Mouse (Mus musculus) MEL (cell line): ENCODE measurements around the gene Eef1a1. TPM values are rescaled to one million over a fixed set of nuclear protein-coding genes. Genes with fewer than 3 reads are reported as not detected.

Experiments
- DNase-seq: peaks from one replicate; pipeline ENCODE4 v3.0.0; 2011; ENCODE audit warnings: low read depth, low spot score
- H3K27ac ChIP-seq: 2 replicates; pipeline ENCODE4 v1.5.1; 2012; ENCODE audit warnings: low read depth, mild to moderate bottlenecking, control low read depth, low read length, moderate library complexity; ENCODE audit not compliant: control insufficient read depth
- H3K27me3 ChIP-seq, 2 experiments: fragments of 150-350 bp in 1 of 2; sonication (generic) in 1 of 2; 2 replicates each; pipeline ENCODE4 v1.6.1; 2012; ENCODE audit warnings: low read length in 2 of 2, mild to moderate bottlenecking in 2 of 2, improper control_type of control experiment in 1 of 2, moderate library complexity in 1 of 2; ENCODE audit not compliant: insufficient read depth in 2 of 2, control insufficient read depth in 1 of 2
- H3K36me3 ChIP-seq, 2 experiments: 2 replicates each; pipeline ENCODE4 v1.6.1; 2012 to 2014; ENCODE audit warnings: low read length in 2 of 2, improper control_type of control experiment in 1 of 2, inconsistent platforms in 1 of 2, mild to moderate bottlenecking in 1 of 2; ENCODE audit not compliant: insufficient read depth in 2 of 2, control insufficient read depth in 1 of 2
- H3K4me1 ChIP-seq, 2 experiments: fragments of 150-350 bp in 1 of 2; sonication (generic) in 1 of 2; 2 replicates each; pipeline ENCODE4 v1.6.1; 2012; ENCODE audit warnings: low read length in 2 of 2, improper control_type of control experiment in 1 of 2, mild to moderate bottlenecking in 1 of 2; ENCODE audit not compliant: insufficient read depth in 2 of 2, control insufficient read depth in 1 of 2
- H3K4me3 ChIP-seq, 2 experiments: fragments of 150-350 bp in 1 of 2; sonication (generic) in 1 of 2; 2 replicates each; pipeline ENCODE4 v1.5.1; 2012; ENCODE audit warnings: low read depth in 2 of 2, low read length in 2 of 2, mild to moderate bottlenecking in 2 of 2, moderate library complexity in 2 of 2, control low read depth in 1 of 2, improper control_type of control experiment in 1 of 2; ENCODE audit not compliant: control insufficient read depth in 1 of 2, insufficient read depth in 1 of 2
- H3K79me2 ChIP-seq: 2 replicates; pipeline ENCODE4 v1.6.1; 2012; ENCODE audit warnings: mild to moderate bottlenecking, low read length, moderate library complexity; ENCODE audit not compliant: control insufficient read depth, poor library complexity, insufficient read depth
- H3K9ac ChIP-seq: 2 replicates; pipeline ENCODE4 v1.6.1; 2012; ENCODE audit warnings: low read depth, mild to moderate bottlenecking, control low read depth, low read length, moderate library complexity; ENCODE audit not compliant: control insufficient read depth, poor library complexity, severe bottlenecking
- H3K9me3 ChIP-seq: fragments of 150-350 bp; sonication (generic); replicated peaks from 2 replicates; pipeline ENCODE4 v1.6.1; 2012; ENCODE audit warnings: mild to moderate bottlenecking, low read length, improper control_type of control experiment, moderate library complexity; ENCODE audit not compliant: insufficient read depth
- CTCF ChIP-seq, 3 experiments: IDR thresholded peaks in 2 of 3; conservative IDR thresholded peaks in 1 of 3; 2 replicates each; pipeline ENCODE4 v1.5.1; 2011 to 2012; ENCODE audit warnings: low read length in 3 of 3, low read depth in 2 of 3, mild to moderate bottlenecking in 2 of 3, improper control_type of control experiment in 1 of 3, inconsistent platforms in 1 of 3, mixed read lengths in 1 of 3, moderate library complexity in 1 of 3; ENCODE audit not compliant: control insufficient read depth in 1 of 3, insufficient read depth in 1 of 3, poor library complexity in 1 of 3, severe bottlenecking in 1 of 3
- E2F4 ChIP-seq: IDR thresholded peaks from 2 replicates; pipeline ENCODE4 v1.6.1; 2011; ENCODE audit warnings: low read depth, low read length, improper control_type of control experiment, borderline replicate concordance
- ELF1 ChIP-seq: IDR thresholded peaks from 2 replicates; pipeline ENCODE4 v1.6.1; 2014; ENCODE audit warnings: low read depth, mild to moderate bottlenecking, inconsistent platforms, low read length, improper control_type of control experiment, moderate library complexity
- EP300 ChIP-seq, 2 experiments: IDR thresholded peaks; 2 replicates each; pipeline ENCODE4 v1.6.1; 2011; ENCODE audit warnings: improper control_type of control experiment in 2 of 2, low read length in 2 of 2, low read depth in 1 of 2, mild to moderate bottlenecking in 1 of 2
- ETS1 ChIP-seq: IDR thresholded peaks from 2 replicates; pipeline ENCODE4 v1.6.1; 2012; ENCODE audit warnings: low read depth, mild to moderate bottlenecking, inconsistent platforms, low read length, improper control_type of control experiment, moderate library complexity
- GABPA ChIP-seq: IDR thresholded peaks from 2 replicates; pipeline ENCODE4 v1.6.1; 2012; ENCODE audit warnings: low read depth, mild to moderate bottlenecking, inconsistent platforms, low read length, improper control_type of control experiment, moderate library complexity
- GATA1 ChIP-seq: IDR thresholded peaks from 2 replicates; pipeline ENCODE4 v1.6.1; 2011; ENCODE audit warnings: low read depth, low read length, improper control_type of control experiment
- HCFC1 ChIP-seq: IDR thresholded peaks from 2 replicates; pipeline ENCODE4 v1.6.1; 2012; ENCODE audit warnings: low read depth, mild to moderate bottlenecking, inconsistent platforms, low read length, improper control_type of control experiment, moderate library complexity
- JUND ChIP-seq: IDR thresholded peaks from 2 replicates; pipeline ENCODE4 v1.6.1; 2011; ENCODE audit warnings: low read depth, mild to moderate bottlenecking, improper control_type of control experiment, low read length
- KAT2A ChIP-seq: conservative IDR thresholded peaks from 2 replicates; pipeline ENCODE4 v1.6.1; 2012; ENCODE audit warnings: low read depth, low read length, improper control_type of control experiment, inconsistent platforms
- MAFK ChIP-seq: IDR thresholded peaks from 2 replicates; pipeline ENCODE4 v1.6.1; 2011; ENCODE audit warnings: low read depth, mild to moderate bottlenecking, low read length, improper control_type of control experiment, borderline replicate concordance
- MAZ ChIP-seq: IDR thresholded peaks from 2 replicates; pipeline ENCODE4 v1.6.1; 2012; ENCODE audit warnings: low read depth, mild to moderate bottlenecking, inconsistent platforms, low read length, improper control_type of control experiment
- MYC ChIP-seq: IDR thresholded peaks from 2 replicates; pipeline ENCODE4 v1.6.1; 2011; ENCODE audit warnings: low read depth, mild to moderate bottlenecking, low read length, improper control_type of control experiment, moderate library complexity
- NELFE ChIP-seq: IDR thresholded peaks from 2 replicates; pipeline ENCODE4 v1.6.1; 2011; ENCODE audit warnings: low read depth, low read length, improper control_type of control experiment
- NRF1 ChIP-seq: IDR thresholded peaks from 2 replicates; pipeline ENCODE4 v1.6.1; 2014; ENCODE audit warnings: low read depth, mild to moderate bottlenecking, inconsistent platforms, low read length, improper control_type of control experiment, moderate library complexity; ENCODE audit not compliant: poor library complexity, insufficient read depth, severe bottlenecking
- POLR2A ChIP-seq, 2 experiments: IDR thresholded peaks; 2 replicates each; pipeline ENCODE4 v1.6.1; 2011 to 2012; ENCODE audit warnings: low read length in 2 of 2, mild to moderate bottlenecking in 2 of 2, control low read depth in 1 of 2, improper control_type of control experiment in 1 of 2, low read depth in 1 of 2, moderate library complexity in 1 of 2; ENCODE audit not compliant: control insufficient read depth in 1 of 2, insufficient read depth in 1 of 2, poor library complexity in 1 of 2
- POLR2AphosphoS5 ChIP-seq: IDR thresholded peaks from 2 replicates; pipeline ENCODE4 v1.6.1; 2012; ENCODE audit warnings: low read depth, borderline replicate concordance, mild to moderate bottlenecking, inconsistent platforms, low read length, moderate library complexity, mixed read lengths
- SIN3A ChIP-seq: IDR thresholded peaks from 2 replicates; pipeline ENCODE4 v1.6.1; 2012; ENCODE audit warnings: low read length, improper control_type of control experiment, inconsistent platforms
- TAL1 ChIP-seq: IDR thresholded peaks from 2 replicates; pipeline ENCODE4 v1.6.1; 2012; ENCODE audit warnings: mild to moderate bottlenecking, inconsistent platforms, low read length, moderate library complexity, mixed read lengths
- TBP ChIP-seq: IDR thresholded peaks from 2 replicates; pipeline ENCODE4 v1.8.0; 2011; ENCODE audit warnings: low read depth, low read length, improper control_type of control experiment
- USF2 ChIP-seq, 2 experiments: IDR thresholded peaks; 2 replicates each; pipeline ENCODE4 v1.6.1; 2011 to 2012; ENCODE audit warnings: improper control_type of control experiment in 2 of 2, low read length in 2 of 2, borderline replicate concordance in 1 of 2, inconsistent platforms in 1 of 2, low read depth in 1 of 2, mild to moderate bottlenecking in 1 of 2; ENCODE audit not compliant: insufficient read depth in 1 of 2
- ZMIZ1 ChIP-seq: IDR thresholded peaks from 2 replicates; pipeline ENCODE4 v1.6.1; 2012; ENCODE audit warnings: low read depth, mild to moderate bottlenecking, inconsistent platforms, low read length, improper control_type of control experiment, moderate library complexity
- ZNF384 ChIP-seq: IDR thresholded peaks from 2 replicates; pipeline ENCODE4 v1.6.1; 2012; ENCODE audit warnings: low read depth, mild to moderate bottlenecking, inconsistent platforms, low read length, improper control_type of control experiment
- polyA plus RNA-seq, 2 experiments: library from polyadenylated mRNA; stranded (reverse) in 1 of 2; unstranded in 1 of 2; fragments of >175 nt in 1 of 2; fragments of >200 nt in 1 of 2; gene quantifications; 2 replicates each; pipeline versions ENCODE4 v1.2.1 to v1.2.4; 2012; ENCODE audit warnings: low replicate concordance in 2 of 2, low read depth in 1 of 2; ENCODE audit not compliant: insufficient read length in 2 of 2, insufficient read depth in 1 of 2, missing spikeins in 1 of 2
- total RNA-seq: library from RNA; depleted of rRNA; stranded (reverse); fragments of 300-350 nt; gene quantifications from 2 replicates; pipeline ENCODE4 v1.2.3, GENCODE M21; 2012

Gene Eef1a1
- total and polyA plus RNA-seq, 3 experiments, result 11,701 to 60,504 (median 13,182) TPM

DNA sequence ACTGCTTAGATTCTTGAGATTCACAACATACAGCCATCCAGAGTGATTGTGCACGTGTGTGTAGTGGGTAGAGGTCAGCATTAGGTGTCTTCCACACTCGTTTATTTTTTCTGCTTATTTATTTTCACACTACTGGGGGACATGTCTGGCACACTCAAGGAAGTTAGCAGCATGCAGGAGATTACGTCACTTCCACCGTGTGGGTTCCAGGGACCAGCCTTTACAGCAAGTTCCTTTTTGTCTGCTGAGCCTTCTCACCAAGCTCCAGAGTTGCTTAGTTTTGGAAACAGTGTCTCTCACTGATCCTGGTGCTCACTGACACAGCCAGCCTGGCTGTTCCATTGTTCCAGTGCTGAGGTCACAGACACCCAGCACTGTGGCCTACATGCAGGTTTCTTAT lies 37.6 kb downstream of the Eef1a1 start:
- TF ChIP-seq NELFE (no peak), POLR2A (IDR thresholded peaks at IDR 0.05; ENCODE audit: control insufficient read depth in 1 of 2, insufficient read depth in 1 of 2, low read depth in 1 of 2, low read length in 2 of 2, poor library complexity in 1 of 2) (no peak; a peak in 1 of 4 replicates), JUND (no peak), MAZ (no peak), HCFC1 (0 out of 2 replicates have a peak, but pooled peaks have one; percentile 23), GABPA (no peak)

DNA sequence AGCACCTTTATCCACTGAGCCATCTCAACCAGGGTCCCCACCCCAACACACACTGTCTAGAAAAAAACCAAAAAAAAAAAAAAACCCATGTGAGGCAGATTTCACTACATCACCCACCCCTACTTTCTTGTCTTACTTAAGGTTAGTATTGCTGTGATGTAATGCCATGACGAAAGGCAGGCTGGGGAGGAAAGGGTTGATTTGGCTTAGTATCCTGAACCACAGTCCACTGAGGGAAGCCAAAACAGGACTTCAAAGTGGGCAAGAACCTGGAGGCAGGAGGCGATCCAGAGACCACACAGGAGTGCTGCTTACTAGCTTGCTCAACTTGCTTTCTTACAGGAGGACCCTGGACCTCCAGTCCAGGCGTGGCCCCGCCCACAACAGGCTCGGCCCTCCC lies 38.5 kb downstream of the Eef1a1 start:
- Histone ChIP-seq H3K4me1 (peaks cover 10 to 24% of the 10 kb centered on the region in 2 experiments), H3K9ac (no peak overlapping the region), H3K27me3 (no peaks in the 10 kb centered on the region), H3K4me3 (no peak overlapping the region), H3K9me3 (no peaks in the 10 kb centered on the region), H3K36me3 (peaks cover 21 to 39% of the 10 kb centered on the region in 2 experiments), H3K27ac (no peak overlapping the region), H3K79me2 (peaks cover 16% of the 10 kb centered on the region)
- DNase-seq, result no peak
- TF ChIP-seq ELF1 (no peak), TAL1 (no peak), ETS1 (no peak), POLR2AphosphoS5 (no peak), SIN3A (no peak), ZNF384 (no peak)

More for the DNA sequence above, 37.6 kb downstream of the Eef1a1 start:
- H3K27ac ChIP-seq, result peak overlapping the region; percentile 36
- DNase-seq, result peak; percentile 71
- H3K36me3 ChIP-seq, result peaks cover 25 to 39% of the 10 kb centered on the region in 2 experiments
- H3K4me1 ChIP-seq, result peaks cover 10 to 24% of the 10 kb centered on the region in 2 experiments
- peaks cover 16% of the 10 kb centered on the region for H3K79me2 ChIP-seq
- no peak overlapping the region for H3K9ac ChIP-seq
- no peaks in the 10 kb centered on the region for H3K9me3 ChIP-seq
- H3K27me3 ChIP-seq, result no peaks in the 10 kb centered on the region
- H3K4me3 ChIP-seq, result no peak overlapping the region

DNA sequence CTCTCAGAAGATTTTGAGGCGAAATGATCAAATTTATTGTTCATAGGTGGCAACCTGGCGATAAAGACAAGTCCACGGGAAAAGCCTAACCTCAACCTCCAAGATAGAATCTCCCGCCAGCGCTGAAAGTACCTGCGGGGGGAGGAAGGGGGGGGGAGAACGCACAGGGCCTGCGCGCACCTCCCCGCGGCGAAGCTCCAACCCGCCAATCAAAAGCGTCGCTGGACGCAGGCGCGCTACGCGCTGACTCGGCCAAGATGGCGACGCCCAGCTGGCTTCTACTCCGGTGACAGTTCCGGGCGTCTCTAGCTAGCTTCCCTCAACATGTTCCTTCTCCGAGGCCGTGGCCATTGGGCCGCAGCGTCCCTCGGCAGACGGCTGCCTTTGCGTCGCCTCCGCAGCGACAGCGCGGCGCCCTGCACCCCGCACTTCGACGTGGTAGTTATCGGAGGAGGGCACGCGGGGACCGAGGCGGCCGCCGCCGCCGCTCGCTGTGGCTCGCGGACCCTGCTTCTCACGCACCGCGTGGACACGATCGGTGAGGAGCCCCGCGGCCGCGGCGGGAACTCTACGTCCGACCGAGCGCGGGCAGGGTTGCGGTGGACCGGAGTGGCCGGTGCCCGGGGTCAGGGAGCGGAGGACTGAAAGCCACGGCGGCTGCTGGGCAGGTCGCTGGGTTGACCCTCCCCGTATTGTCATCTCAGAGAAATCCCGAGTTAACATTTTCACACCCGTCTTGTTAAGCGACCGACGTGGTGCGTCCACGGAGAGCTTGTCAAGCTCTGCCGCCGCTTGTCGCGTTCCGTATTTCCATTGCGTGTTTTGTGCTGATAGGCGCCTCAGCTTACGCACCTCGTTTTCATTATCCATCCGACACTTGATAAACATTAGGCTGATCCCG lies 40.7 kb downstream of the Eef1a1 start, which contains the start of the genes Mto1 and Gm17324:
TSS of gene Mto1 (plus strand) at position 236 of the 901 bp plus-strand sequence.
TSS of gene Gm17324 (minus strand) at position 814 of the 901 bp plus-strand sequence.
- Histone ChIP-seq H3K36me3 (peaks cover 7 to 27% of the 10 kb centered on the region in 2 experiments), H3K79me2 (peaks cover 15% of the 10 kb centered on the region), H3K4me3 (peak within 1 kb of the TSS; percentile 62 to 100), H3K4me1 (peaks cover 4 to 24% of the 10 kb centered on the region in 2 experiments), H3K9me3 (no peaks in the 10 kb centered on the region), H3K27me3 (no peaks in the 10 kb centered on the region), H3K27ac (peak within 1 kb of the TSS; percentile 94), H3K9ac (peak within 1 kb of the TSS; percentile 100)
- DNase-seq, result peak; percentile 95
- TF ChIP-seq ZMIZ1 (peak; percentile 19; the same call in 1 of the 2 replicates), E2F4 (peak; percentile 100), KAT2A (no peak; the same call in 1 of the 2 replicates), TBP (peak; percentile 83), USF2 (IDR thresholded peaks at IDR 0.05; ENCODE audit: borderline replicate concordance in 1 of 2, insufficient read depth in 1 of 2, low read depth in 1 of 2, low read length in 2 of 2) (no peak), CTCF (IDR thresholded peaks at IDR 0.05 in 2 of 3, conservative IDR thresholded peaks at IDR 0.05 in 1 of 3; ENCODE audit: control insufficient read depth in 1 of 3, insufficient read depth in 1 of 3, low read depth in 2 of 3, low read length in 3 of 3, poor library complexity in 1 of 3, severe bottlenecking in 1 of 3) (no peak), NELFE (peak; percentile 66), EP300 (IDR thresholded peaks at IDR 0.05; ENCODE audit: low read depth in 1 of 2, low read length in 2 of 2) (peak in 1 of 2 experiments; percentile 44; a peak in 1 of 4 replicates), ZNF384 (no peak), GATA1 (peak; percentile 82), NRF1 (peak; percentile 86), ETS1 (no peak), MAFK (no peak), MYC (peak; percentile 80; the same call in 1 of the 2 replicates), HCFC1 (peak; percentile 79), SIN3A (peak; percentile 57; the same call in 1 of the 2 replicates)
